Mouse (Mus musculus) lung, adult 2 months (tissue): ENCODE measurements around the gene Cask.

Source experiments
- CTCF ChIP-seq: fragments of 200-500 bp; IDR thresholded peaks from 2 replicates; pipeline ENCODE4 v1.5.1; 2011; ENCODE audit warnings: mild to moderate bottlenecking, low read length, control low read depth; ENCODE audit not compliant: insufficient read depth
- POLR2A ChIP-seq: fragments of 200-500 bp; IDR thresholded peaks from 2 replicates; pipeline ENCODE4 v1.6.1; 2011; ENCODE audit warnings: low read depth, mild to moderate bottlenecking, control low read depth, low read length, borderline replicate concordance; ENCODE audit errors: extremely low read depth

GRCm38 (mm10) chrX:13552288-13552687, 298.9 kb downstream of the Cask start:
- TF ChIP-seq POLR2A (no peak), CTCF (no peak)
